Mouse (Mus musculus): ENCODE data around the gene Rfx2.

Rfx2 gene

DNA sequence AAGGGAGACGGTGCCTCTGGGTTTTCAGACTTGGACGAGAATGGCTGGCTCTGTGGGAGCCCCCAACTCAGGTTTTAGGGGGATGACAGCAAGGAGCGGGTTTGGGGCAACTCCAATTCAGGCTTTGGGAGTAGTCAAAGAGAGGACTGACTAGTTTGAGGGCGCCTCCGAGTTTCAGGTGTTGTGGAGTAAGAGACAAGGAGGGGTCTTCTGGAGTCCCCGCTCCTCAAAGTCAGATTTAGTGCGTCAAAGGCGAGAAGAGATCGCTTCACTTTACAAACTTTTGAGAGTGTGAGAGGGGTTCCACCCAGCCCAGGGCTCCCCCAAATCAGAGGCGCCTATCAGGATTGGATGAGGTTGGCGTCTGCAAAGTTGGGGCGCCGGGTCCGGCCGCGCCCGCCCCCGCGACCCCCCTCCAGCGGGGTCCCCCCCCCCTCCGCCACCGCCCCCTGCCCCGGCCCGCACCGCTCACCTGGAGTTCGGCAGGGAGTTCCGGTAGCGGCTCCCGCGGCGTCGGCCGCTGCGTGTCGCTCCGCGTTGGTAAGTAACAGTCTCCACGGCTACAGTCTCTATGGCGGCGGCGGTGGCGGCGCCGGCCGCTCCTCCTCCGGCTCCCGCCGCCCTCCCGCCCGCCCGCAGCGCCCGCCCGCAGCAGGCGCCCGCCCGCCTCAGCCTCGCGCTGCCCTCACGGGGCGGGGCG lies at the start of gene Rfx2:
Gene Rfx2 (minus strand): TSS at position 603 of the 700 bp plus-strand sequence.
- DNase-seq (ENCODE audit: inconsistent age in 2 of 2, low spot score in 1 of 2): no peak

DNA sequence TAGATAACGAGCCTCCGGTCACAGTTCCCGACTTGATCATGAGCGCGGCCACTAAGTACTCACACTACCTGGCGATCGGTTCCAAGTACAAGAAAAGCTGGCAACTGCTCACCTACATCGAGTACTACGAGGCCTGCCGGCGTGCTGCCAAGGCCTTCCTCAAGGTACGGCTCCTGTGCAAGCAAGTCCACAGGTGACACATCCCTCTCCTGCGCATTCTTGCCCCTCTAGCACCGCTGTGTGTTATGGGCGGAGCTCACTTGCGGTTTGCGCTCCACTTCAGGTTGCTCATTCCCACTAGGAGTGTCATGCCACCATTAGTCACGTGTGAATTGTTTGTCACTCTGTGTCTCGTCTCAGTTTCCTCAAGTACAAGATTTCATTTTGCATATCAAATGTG lies 46.6 kb upstream of the Rfx2 start:
- no peak for DNase-seq (ENCODE audit: inconsistent age in 2 of 2, low spot score in 1 of 2)

DNA sequence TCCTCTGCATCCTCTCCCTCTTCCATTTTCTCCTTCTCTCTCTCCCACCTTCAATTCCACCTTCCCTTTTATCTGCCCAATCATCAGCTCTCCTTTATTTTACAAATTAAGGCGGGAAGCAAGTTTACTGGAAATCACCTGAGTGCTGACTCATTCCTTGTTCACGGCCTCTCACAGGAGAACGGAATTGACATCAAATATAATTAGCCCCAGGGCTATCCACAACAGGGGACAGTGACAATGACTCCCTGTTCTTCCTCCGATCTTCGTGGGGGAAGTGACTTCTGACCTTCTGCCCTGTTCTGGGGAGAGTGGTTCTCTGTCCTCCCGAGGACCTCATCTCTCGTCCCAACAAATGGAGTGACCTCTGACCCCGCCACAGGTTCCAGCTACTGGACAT lies 46.2 kb upstream of the Rfx2 start:
- DNase-seq (ENCODE audit: inconsistent age in 2 of 2, low spot score in 1 of 2): no peak

DNA sequence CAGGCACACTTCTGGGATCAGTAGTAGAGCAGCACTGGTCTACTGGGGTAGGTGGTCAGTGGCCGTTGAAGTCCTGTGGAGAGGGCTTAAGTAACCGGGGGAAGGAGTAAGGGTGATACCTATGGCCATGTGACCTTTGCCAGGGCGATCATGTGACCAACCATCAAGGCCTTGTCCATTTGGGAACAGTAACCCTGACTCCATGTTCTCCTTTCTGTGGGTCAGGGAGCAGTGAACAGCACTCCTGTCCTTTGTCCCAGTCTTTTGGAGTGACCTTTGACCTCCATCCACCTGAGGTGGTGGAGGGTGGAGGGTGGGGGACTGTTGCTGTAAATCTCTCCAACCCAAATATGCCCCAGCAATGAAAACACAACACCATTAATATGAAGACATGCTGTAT lies 45.7 kb upstream of the Rfx2 start:
- DNase-seq (ENCODE audit: inconsistent age in 2 of 2, low spot score in 1 of 2): no peak

DNA sequence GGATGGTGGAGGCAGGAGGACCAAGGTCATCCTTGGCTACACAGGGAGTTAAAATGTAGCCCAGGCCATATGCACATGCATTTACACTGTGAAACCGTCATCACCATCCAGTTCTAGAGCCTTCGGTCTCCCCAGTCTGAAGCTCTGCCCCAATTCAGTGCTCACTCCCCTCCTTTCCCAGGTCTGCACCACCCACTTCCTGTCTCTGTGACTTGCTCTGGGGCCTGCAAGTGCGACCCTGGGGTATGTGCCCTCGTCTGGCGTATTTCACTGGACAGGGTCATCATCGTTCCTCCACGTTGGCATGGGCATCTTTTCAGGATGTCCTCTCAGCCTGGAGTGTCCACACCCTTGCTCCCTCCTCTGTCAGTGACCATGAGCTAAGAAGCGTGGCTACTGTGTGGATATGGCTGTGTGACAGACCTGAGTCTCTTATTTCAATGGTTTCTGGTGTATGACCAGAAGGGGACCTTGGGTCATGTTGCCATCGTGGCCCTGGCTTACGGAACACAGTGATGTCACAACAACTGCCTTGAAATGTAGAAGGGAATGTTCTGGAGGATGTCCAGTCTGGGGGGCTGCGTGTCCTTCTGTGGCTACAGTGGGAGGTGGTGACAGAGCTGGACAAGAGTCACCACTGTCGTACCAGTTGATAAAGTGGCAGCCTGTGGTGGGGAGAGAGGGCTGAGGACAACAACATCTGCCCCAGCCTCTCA lies 44.3 kb upstream of the Rfx2 start, which contains the start of gene 1700061G19Rik:
Gene 1700061G19Rik (plus strand): TSS at position 542 of the 716 bp plus-strand sequence.
- DNase-seq (ENCODE audit: inconsistent age in 2 of 2, low spot score in 1 of 2): peak; percentile 44 to 78

DNA sequence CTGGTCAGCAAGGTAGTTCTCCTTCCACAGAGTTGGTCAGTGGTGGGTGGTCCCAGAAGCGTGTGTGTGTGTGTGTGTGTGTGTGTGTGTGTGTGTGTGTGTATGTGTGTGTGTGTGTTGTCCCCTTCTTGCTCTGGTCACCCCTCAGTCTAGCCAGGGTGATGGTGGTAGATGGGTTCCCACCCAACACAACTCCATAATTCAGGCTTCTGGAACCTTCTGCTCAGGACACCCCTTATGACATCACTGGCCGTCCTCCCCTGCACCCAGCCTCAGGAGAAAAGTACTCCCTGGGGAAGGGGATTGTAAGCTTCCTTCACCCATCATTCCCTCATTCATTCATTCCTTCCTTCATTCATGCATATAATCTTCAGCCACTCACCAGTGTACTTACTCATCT lies 43.4 kb upstream of the Rfx2 start, which contains the start of gene Acsbg2:
Gene Acsbg2 (minus strand): TSS at position 211 of the 400 bp plus-strand sequence.
- DNase-seq (ENCODE audit: inconsistent age in 2 of 2, low spot score in 1 of 2): no peak

DNA sequence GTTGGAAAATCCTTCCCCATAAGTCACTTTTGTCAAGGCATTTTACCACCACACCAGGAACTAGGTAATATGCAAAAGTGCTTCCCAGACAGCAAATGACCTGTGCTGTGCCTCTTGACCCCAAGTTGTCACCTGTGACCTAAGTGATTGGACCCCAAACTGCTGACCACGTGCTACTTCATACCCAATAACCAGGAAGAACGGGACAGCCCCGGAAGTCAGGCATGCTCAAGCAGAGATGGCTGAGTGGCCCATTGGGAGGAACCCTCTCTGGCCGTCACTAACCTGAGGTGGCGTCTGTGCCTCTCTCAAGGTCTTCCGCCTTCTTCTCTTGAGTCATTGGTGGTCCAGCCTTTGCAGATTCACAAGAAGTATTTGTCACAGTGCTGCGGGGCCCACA lies 41.7 kb upstream of the Rfx2 start:
- no peak for DNase-seq (ENCODE audit: inconsistent age in 2 of 2, low spot score in 1 of 2)

DNA sequence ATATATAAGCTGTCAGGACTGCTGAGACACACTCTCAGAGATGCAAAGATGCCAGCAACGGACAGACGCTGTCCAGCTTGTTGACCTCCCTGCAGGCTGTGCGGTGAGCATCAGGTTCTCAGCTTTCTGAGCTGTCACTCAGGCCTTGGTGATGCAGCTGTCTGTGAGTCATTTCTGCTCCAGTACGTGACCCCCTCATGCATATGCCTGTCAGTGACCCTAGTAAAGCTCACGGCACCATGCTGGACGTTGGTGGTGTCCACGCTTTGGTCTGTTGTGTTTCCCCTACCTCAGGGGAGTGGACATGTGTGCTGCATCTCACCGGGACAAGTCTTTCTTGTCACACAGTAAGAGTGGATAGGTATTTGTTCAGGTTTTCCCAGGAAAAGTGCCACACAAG lies 41.0 kb upstream of the Rfx2 start:
- no peak for DNase-seq (ENCODE audit: inconsistent age in 2 of 2, low spot score in 1 of 2)

DNA sequence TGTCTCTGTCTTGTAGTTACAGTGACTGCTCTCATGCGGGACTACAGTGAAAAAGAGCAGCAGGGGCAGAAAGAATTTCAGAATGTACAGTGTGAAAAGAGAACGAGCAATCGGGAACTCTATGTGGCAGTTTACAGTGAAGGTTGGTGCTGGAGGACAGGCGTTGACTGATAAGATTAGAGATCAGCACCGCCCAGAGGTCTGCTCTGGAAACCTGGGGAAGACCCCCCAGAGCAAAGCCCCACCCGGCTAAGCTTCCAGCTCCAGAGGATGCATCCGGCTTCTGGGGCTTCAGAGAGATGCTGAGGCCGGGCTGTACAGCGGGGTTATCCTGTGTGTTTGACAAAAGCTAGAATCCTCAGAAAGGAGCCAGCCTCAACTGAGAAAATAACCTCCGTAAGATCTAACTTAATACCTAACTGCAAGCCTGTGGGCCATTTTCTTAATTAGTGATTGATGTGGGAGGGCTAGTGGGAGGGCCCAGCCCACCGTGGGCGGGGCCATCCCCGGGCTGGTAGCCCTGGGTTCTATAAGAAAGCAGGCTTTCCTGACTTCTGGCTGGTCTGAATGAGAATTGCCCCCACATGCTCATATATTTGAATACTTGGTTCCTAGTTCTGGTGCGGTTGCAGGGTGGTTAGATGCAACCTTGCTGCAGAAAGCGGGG lies 39.6 kb upstream of the Rfx2 start:
- DNase-seq (ENCODE audit: inconsistent age in 2 of 2, low spot score in 1 of 2): no peak

DNA sequence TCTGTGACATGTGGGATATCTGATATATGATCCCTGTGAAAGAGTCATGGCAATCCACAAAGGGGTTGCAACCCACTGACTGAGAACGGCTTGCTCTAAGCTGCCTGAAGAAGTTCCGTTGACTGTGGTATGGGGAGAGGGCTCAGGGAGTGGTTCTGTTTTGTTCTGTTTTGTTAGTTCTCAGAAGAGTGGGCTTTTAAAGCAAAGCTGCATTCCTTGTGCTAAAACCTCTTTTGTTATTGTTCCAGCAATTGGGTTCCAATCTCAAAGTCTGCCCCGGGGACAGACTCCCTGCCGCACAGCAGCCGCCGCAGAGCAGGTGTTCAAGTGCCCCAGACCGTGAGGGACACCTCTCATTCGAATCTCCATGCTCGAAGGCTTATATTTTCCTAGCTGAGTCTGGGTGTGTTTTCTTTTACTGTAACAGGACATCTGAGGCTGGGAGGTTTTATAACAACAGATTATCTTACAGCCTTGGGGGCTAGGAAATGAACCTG lies 38.7 kb upstream of the Rfx2 start:
- DNase-seq (ENCODE audit: inconsistent age in 2 of 2, low spot score in 1 of 2): no peak

DNA sequence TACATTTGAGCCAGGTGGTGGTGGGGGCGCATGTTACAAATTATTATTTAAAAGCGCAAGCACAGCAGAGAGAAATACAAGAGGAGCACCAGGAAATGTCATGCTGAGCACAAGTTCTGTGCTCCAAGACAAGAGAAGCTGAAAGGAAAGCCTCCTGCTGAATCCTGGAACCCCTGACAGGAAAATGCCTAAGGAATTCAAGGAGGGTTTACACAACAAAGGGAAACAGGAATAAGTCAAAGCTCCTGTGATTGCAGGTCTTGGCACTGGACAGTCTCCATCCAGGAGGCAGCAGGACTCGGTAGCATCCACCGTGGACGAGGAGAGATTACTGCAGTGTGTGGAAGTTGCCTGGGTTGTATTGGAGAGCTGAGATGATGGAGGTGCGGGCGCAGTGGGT lies 35.3 kb upstream of the Rfx2 start:
- no peak for DNase-seq (ENCODE audit: inconsistent age in 2 of 2, low spot score in 1 of 2)

DNA sequence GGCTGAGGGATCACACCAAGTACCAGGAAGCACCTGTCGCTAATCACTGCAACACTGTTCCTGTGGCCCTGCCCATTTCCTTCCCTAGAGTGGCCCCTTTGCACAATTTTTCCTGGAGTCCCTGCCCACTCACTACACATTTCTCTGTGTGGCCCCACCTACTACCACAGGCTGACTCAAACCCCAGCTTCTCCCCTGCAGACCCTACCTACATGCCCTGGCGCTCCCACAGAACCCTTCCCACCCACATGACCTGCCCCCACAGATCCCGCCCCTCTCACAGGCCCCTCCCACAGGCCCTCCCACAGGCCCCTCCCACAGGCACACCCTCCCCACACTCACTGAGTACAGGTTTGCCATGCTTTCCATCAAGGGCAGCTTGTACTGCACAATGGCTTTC lies 30.4 kb upstream of the Rfx2 start:
- no peak for DNase-seq (ENCODE audit: inconsistent age in 2 of 2, low spot score in 1 of 2)

DNA sequence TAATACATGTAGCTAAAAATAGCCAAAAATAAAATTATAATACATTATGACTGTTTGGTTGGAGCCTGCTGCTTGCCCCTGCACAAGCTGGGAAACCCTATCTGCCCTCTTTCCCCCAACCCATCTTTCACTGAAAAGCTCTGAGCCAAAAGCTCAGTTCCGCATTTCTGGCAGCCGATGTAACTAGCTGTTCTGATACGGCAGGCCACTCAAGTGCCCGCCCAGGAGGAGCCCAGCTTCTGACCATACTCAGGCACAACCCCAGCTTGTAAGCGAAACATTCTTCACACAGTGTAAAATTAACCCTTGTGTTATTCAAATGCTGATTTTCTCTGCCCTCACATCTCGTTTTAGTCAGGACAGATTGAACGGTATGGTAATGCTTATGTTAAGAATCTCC lies 28.1 kb upstream of the Rfx2 start:
- no peak for DNase-seq (ENCODE audit: inconsistent age in 2 of 2, low spot score in 1 of 2)

DNA sequence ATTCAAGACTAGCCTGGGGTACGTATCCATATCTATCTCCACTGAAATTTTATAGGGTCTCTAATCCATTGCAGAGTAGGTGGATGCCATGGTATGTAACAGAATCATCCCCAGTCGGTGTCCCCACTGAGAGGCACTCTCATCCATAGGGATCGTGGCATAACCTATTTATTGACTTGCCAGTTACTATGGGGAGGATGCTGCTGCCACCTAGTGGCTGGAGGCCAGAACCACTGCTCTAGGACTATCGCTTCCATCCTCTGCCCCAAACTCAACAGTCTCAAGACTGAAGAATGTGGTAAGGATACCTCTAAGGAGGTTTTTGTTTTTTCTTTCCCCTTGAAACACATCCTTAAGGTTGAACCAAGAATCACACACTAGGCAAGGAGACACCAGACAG lies 27.4 kb upstream of the Rfx2 start:
- peak; percentile 67 to 89 for DNase-seq (ENCODE audit: inconsistent age in 2 of 2, low spot score in 1 of 2)

DNA sequence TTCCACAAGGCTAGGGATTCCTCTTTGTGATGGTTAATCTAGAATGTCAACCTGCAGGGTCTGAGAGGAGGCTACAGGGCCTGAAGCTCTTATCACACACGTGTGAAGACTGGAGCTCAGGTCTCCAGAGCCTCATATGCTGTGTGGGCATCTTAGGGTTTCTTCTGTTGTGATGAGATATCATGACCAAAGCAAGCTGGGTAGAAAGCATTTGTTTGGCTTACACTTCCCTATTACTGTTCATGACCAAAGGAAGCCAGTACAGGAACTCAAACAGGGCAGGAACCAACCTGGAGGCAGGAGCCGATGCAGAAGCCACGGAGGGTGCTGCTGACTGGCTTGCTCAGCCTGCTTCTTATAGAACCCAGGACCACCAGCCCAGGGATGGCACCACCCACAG lies 24.6 kb upstream of the Rfx2 start:
- DNase-seq (ENCODE audit: inconsistent age in 2 of 2, low spot score in 1 of 2): no peak

DNA sequence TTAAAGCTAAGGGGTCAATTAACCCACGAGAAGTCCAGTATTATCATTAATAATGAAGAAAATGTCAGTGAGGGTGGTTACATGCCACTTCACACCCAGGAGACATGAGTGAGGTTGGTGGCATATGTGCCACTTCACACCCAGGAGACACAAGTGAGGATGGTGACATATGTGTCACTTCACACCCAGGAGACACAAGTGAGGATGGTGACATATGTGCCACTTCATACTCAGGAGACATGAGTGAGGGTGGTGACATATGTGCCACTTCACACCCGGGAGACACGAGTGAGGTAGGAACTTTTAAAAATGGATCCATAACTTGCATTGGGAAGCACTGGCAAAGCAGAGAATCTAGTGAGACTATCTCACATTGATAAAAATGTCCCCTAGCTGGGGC lies 20.4 kb upstream of the Rfx2 start:
- no peak for DNase-seq (ENCODE audit: inconsistent age in 2 of 2, low spot score in 1 of 2)

DNA sequence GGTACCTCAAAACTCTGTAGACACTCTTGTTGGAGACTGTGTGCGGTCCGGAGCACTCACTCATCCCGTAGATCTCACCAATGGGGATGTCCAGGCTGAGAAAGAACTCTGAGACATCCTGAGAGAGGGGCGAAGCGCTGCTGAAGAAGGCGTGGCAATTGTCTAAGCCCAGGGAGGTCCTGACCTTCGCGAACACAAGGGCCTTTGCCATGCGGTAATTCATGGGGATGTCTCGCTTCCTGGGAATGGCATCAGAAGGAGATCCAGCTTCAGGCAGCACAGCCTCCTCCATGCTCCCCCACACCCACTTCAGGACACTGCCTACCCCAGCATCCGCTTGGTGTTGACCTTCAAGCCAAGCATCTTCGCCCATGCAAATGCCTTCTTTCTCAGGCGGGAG lies 18.9 kb upstream of the Rfx2 start:
- no peak for DNase-seq (ENCODE audit: inconsistent age in 2 of 2, low spot score in 1 of 2)

DNA sequence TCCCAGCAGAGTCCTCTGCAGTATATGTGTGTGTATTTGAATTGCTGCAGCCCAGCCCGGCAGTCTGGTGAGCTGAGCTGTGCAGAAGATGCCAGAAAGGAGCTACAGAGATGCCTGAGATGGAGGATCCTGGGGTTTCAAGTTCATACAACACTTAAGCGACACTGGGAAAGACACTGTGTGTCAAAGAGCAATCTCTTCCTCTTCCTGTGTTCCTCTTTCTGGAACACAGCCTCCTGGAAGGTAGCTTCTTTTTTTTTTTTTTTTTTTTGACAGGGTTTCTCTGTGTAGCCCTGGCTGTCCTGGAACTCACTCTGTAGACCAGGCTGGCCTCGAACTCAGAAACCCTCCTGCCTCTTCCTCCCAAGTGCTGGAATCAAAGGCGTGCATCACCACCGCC lies 18.0 kb upstream of the Rfx2 start:
- DNase-seq (ENCODE audit: inconsistent age in 2 of 2, low spot score in 1 of 2): no peak

DNA sequence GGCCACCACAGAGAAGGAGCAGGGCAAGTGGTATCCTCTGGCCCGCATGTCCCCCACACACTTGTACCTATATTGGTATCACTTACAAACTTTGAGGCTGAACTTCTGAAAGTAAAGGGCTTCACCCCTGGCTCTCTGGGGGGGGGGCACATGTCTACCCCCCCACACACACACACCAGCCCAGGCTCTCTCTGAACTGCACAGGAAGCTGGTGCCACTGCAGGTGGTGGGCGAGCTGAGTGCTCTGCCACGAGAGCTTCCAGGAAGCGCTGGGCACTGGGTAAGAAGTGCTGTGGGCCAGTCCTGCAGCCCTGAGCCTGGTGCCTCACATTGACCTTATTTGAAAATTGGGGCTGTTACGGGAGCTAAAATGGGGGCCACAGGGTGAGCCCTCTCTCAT lies 12.9 kb upstream of the Rfx2 start:
- DNase-seq (ENCODE audit: inconsistent age in 2 of 2, low spot score in 1 of 2): no peak

DNA sequence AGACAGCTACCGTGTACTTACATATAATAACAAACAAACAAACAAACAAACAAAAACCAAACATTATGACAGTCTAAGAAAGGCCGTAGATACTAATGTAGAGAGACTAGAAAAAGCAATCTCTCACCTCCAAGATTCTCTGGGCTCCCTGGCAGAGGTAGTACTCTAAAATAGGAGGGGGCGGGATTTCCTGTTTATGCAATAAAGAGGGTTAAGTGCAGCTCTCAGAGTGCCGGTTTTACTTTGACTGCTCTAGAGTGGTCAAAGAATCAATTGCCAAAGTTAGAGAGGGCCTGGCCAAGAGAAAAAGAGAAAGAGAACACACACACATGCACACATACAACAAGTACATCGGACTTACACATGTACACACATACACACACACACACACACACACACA lies 11.4 kb upstream of the Rfx2 start:
- no peak for DNase-seq (ENCODE audit: inconsistent age in 2 of 2, low spot score in 1 of 2)

DNA sequence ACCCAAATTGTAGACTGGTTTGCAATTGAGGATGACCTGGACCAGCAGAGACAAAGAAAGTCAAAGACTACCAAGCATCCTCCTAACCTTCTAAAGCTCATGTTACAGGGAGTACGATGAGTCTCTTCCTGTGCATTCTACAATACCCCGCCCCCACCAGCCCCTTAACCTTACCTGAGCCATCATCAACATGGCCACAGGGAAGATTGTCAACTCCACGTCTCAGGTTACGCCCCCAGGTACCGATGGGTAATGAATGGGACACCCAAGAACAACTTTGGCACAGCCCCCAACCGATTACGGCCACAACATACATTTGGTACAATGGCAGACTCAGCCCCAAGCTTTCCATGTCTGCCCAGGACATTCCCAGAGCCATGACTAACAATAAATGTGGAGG lies 9.7 kb upstream of the Rfx2 start:
- no peak for DNase-seq (ENCODE audit: inconsistent age in 2 of 2, low spot score in 1 of 2)

DNA sequence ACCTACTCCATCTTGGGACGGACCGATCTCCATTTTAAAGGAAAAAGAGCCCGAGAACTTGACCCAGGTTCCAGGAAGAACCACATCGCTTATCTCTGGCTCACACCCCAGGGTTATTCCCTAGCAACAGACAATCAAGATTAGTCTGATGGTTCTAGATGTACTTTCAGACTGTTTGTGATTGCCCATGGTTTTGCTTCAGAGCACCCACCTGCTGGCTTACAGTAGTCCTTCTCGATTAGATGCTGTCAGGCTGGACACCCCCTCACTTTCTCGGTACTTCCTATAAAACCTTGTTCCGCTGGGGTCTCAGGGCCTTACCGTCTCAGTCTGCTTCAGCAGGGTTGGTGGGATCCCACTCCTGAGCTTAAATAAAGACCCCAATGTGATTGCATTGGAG lies 5.5 kb upstream of the Rfx2 start:
- DNase-seq (ENCODE audit: inconsistent age in 2 of 2, low spot score in 1 of 2): no peak
